Mouse (Mus musculus): Measurements from ENCODE around the gene Ell. TPM values are rescaled to one million over a fixed set of nuclear protein-coding genes. Genes with fewer than 3 reads are reported as not detected.

Gene Ell
- total and polyA plus RNA-seq, 2 experiments = 10.0 to 25.0 TPM

DNA sequence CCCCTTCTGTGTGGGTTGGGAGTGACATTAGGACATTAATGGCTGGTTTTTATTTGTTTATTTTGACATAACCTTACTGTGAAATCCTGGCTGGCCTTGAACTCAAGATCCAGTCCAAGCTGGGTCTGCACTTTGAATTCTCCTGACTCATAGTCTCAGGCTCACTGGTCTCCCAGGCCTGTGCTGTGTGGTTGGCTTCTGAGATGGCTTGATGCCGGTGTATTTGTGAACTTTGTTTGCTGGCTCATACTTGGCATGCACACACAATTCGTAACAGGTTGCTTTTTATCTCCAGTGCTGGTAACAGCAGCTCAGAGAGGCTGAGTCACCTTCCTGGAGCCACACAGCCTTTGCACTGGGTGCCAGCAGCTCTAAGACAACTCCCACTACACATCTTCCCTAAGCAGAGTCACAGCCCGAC lies 9.5 kb upstream of the Ell start:
- Histone ChIP-seq H3K9ac (ENCODE audit: low read depth, low read length) (peak overlapping the region; percentile 11; the same call in 1 of the 2 replicates), H3K4me3 (ENCODE audit: insufficient read depth, low read depth, low read length) (no peak overlapping the region), H3K4me1 (ENCODE audit: control insufficient read depth, insufficient read depth, low read length) (peaks cover 27% of the 10 kb centered on the region), H3K36me3 (ENCODE audit: control insufficient read depth, insufficient read depth, low read length) (peaks cover 22% of the 10 kb centered on the region; the same call in 1 of the 2 replicates), H3K79me2 (ENCODE audit: control insufficient read depth, insufficient read depth, low read length) (peaks cover 9% of the 10 kb centered on the region; the same call in 1 of the 2 replicates), H3K27ac (replicated peaks; ENCODE audit: insufficient read depth, low read depth, low read length) (peak overlapping the region; percentile 87), H3K27me3 (ENCODE audit: control insufficient read depth, insufficient read depth, low read length) (no peaks in the 10 kb centered on the region)
- TF ChIP-seq POLR2A (IDR thresholded peaks at IDR 0.05; ENCODE audit: extremely low read depth, insufficient read depth, low read length) (no peak), CTCF (IDR thresholded peaks at IDR 0.05; ENCODE audit: low read depth, low read length) (no peak)
- DNase-seq (ENCODE audit: extremely low read depth, low read depth, low spot score) = peak; percentile 100
- WGBS = 22% methylated on average over 3 of the region's 3 CpGs

DNA sequence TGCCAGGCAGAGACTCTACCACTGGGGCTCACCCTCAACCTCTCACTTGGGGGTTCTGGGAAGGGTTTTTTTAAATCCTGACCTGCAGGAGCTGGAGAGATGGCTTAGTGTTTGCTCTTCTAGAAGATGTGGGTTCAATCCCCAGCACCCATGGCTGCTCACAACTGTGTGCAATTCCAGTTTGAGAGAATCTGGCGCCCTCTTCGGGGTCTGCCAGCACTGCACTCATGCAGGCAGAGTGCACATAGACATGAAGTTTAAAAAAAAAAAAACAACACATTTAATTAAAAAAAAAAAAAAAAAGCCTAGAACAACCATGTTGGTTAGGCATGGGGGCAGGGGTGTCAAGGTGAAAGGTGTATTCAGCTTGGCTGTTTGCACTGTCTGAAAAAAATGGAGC lies 8.9 kb upstream of the Ell start:
- Histone ChIP-seq H3K79me2 (ENCODE audit: control insufficient read depth, insufficient read depth, low read length) (peaks cover 9% of the 10 kb centered on the region; the same call in 1 of the 2 replicates), H3K4me3 (ENCODE audit: insufficient read depth, low read depth, low read length) (no peak overlapping the region), H3K9ac (ENCODE audit: low read depth, low read length) (peak overlapping the region; percentile 11), H3K27me3 (ENCODE audit: control insufficient read depth, insufficient read depth, low read length) (no peaks in the 10 kb centered on the region), H3K4me1 (ENCODE audit: control insufficient read depth, insufficient read depth, low read length) (peaks cover 27% of the 10 kb centered on the region), H3K27ac (replicated peaks; ENCODE audit: insufficient read depth, low read depth, low read length) (peak overlapping the region; percentile 86), H3K36me3 (ENCODE audit: control insufficient read depth, insufficient read depth, low read length) (peaks cover 25% of the 10 kb centered on the region; the same call in 1 of the 2 replicates)
- 89% methylated on average over 2 of the region's 2 CpGs for WGBS
- TF ChIP-seq CTCF (IDR thresholded peaks at IDR 0.05; ENCODE audit: low read depth, low read length) = peak; percentile 14; the same call in 1 of the 2 replicates
- TF ChIP-seq POLR2A (IDR thresholded peaks at IDR 0.05; ENCODE audit: extremely low read depth, insufficient read depth, low read length) = no peak
- no peak for DNase-seq (ENCODE audit: extremely low read depth, low read depth, low spot score)

DNA sequence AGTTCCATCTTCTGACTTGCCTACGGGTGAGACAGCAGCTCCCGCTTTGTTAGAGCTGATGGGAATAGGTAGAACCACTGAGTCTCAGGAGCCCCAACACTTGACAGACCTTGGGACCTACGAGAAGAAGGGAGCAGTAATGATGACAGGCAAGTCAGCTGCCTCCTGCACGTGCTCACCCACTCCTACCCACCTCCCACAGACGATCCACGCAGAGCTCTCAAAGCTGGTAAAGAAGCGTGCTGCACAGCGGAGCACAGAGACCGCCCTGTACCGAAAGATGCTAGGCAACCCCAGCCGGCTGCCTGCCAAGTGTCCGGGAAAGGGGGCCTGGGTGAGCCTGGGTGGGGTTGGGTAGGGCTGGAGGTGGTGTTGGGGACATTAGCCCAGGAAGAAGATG lies 5.0 kb upstream of the Ell start:
- no peak for TF ChIP-seq CTCF (IDR thresholded peaks at IDR 0.05; ENCODE audit: low read depth, low read length)
- no peak for TF ChIP-seq POLR2A (IDR thresholded peaks at IDR 0.05; ENCODE audit: extremely low read depth, insufficient read depth, low read length)
- Histone ChIP-seq H3K27ac (replicated peaks; ENCODE audit: insufficient read depth, low read depth, low read length) (no peak overlapping the region), H3K9ac (ENCODE audit: low read depth, low read length) (no peak overlapping the region), H3K27me3 (ENCODE audit: control insufficient read depth, insufficient read depth, low read length) (no peaks in the 10 kb centered on the region), H3K79me2 (ENCODE audit: control insufficient read depth, insufficient read depth, low read length) (peaks cover 6% of the 10 kb centered on the region; the same call in 1 of the 2 replicates), H3K36me3 (ENCODE audit: control insufficient read depth, insufficient read depth, low read length) (peaks cover 36% of the 10 kb centered on the region), H3K4me1 (ENCODE audit: control insufficient read depth, insufficient read depth, low read length) (peaks cover 20% of the 10 kb centered on the region), H3K4me3 (ENCODE audit: insufficient read depth, low read depth, low read length) (no peak overlapping the region)
- 95% methylated on average over 12 of the region's 12 CpGs for WGBS
- no peak for DNase-seq (ENCODE audit: extremely low read depth, low read depth, low spot score)

DNA sequence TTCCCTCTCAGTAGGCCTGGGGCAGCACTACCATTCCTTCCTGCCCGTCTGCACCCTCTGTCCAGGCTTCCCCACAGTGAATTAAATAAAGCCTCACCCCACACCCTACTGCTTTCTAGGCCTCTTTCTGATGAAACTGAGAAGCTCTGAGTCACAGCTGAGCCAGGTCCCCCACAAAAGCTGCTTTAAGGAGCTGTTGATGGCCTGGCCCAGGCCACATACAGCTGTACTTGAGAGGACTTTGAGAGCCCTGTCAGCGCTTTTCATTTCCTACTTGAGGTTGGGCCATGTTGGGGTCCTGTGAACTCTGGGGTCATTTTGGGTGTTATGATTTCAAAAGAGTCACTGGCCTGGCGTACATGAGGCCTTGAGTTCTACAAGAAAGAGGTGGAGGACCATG lies 4.0 kb upstream of the Ell start:
- H3K27ac ChIP-seq (replicated peaks; ENCODE audit: insufficient read depth, low read depth, low read length) = no peak overlapping the region
- no peak for TF ChIP-seq POLR2A (IDR thresholded peaks at IDR 0.05; ENCODE audit: extremely low read depth, insufficient read depth, low read length)
- no peak for TF ChIP-seq CTCF (IDR thresholded peaks at IDR 0.05; ENCODE audit: low read depth, low read length)
- peaks cover 13% of the 10 kb centered on the region; the same call in 1 of the 2 replicates for H3K79me2 ChIP-seq (ENCODE audit: control insufficient read depth, insufficient read depth, low read length)
- H3K4me3 ChIP-seq (ENCODE audit: insufficient read depth, low read depth, low read length) = no peak overlapping the region
- H3K27me3 ChIP-seq (ENCODE audit: control insufficient read depth, insufficient read depth, low read length) = no peaks in the 10 kb centered on the region
- H3K36me3 ChIP-seq (ENCODE audit: control insufficient read depth, insufficient read depth, low read length) = peaks cover 36% of the 10 kb centered on the region
- no peak overlapping the region for H3K9ac ChIP-seq (ENCODE audit: low read depth, low read length)
- peaks cover 16% of the 10 kb centered on the region for H3K4me1 ChIP-seq (ENCODE audit: control insufficient read depth, insufficient read depth, low read length)
- DNase-seq (ENCODE audit: extremely low read depth, low read depth, low spot score) = no peak
- 88% methylated on average over 3 of the region's 3 CpGs for WGBS

DNA sequence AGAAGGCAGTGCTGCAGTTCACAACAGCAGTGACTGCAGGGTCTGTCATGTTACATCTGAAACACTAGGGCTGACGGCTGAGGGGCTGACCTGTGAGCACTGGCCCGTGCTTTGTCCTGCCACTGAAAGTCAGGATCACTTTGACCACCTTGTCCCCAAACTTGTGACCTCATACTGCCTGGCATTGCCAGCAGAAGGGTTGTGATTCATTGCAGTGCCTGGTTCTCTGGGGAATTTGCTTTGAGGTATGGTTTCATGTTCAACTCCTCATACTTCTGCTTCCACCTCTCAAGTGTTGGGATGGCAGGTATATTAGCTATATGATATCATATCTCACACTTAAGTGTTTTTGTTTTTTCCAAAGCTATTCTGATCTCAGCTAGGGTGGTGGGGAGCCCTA lies 3.6 kb upstream of the Ell start:
- Histone ChIP-seq H3K9ac (ENCODE audit: low read depth, low read length) (no peak overlapping the region), H3K36me3 (ENCODE audit: control insufficient read depth, insufficient read depth, low read length) (peaks cover 36% of the 10 kb centered on the region), H3K4me1 (ENCODE audit: control insufficient read depth, insufficient read depth, low read length) (peaks cover 14% of the 10 kb centered on the region; the same call in 1 of the 2 replicates), H3K79me2 (ENCODE audit: control insufficient read depth, insufficient read depth, low read length) (peaks cover 18% of the 10 kb centered on the region; the same call in 1 of the 2 replicates), H3K27me3 (ENCODE audit: control insufficient read depth, insufficient read depth, low read length) (no peaks in the 10 kb centered on the region), H3K4me3 (ENCODE audit: insufficient read depth, low read depth, low read length) (no peak overlapping the region), H3K27ac (replicated peaks; ENCODE audit: insufficient read depth, low read depth, low read length) (no peak overlapping the region)
- WGBS = 90% methylated on average over 2 of the region's 2 CpGs
- TF ChIP-seq POLR2A (IDR thresholded peaks at IDR 0.05; ENCODE audit: extremely low read depth, insufficient read depth, low read length) = no peak
- no peak for TF ChIP-seq CTCF (IDR thresholded peaks at IDR 0.05; ENCODE audit: low read depth, low read length)
- DNase-seq (ENCODE audit: extremely low read depth, low read depth, low spot score) = no peak

DNA sequence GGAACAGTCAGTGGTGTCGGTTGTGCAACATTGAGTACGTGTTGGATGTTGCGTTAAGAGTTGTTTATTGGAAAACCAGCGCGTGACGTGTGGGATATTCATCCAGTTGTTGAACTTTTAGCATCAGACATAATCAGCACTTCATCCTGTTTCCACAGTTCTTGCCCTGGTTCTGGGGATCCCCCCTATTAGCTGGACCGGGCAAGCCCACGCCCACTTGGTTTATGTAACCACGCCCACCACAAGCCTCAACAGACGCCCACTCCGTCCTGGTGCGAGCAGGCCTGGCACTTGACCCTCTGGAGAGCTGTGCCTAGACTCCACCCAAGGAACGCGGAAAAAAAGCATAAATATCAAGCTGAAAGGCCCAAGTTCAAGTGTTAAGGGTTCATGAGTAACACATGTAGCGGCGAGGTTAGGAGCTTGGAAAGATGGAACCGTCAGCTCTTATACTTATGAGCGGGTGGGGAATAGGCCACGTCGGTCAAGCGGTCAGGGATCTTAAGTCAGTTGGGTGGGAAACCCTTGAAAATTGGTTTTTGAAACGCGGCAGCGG lies 1.2 kb upstream of the Ell start:
- WGBS = 1% methylated on average over 24 of the region's 24 CpGs
- Histone ChIP-seq H3K79me2 (ENCODE audit: control insufficient read depth, insufficient read depth, low read length) (peaks cover 29% of the 10 kb centered on the region; the same call in 1 of the 2 replicates), H3K27me3 (ENCODE audit: control insufficient read depth, insufficient read depth, low read length) (no peaks in the 10 kb centered on the region), H3K36me3 (ENCODE audit: control insufficient read depth, insufficient read depth, low read length) (peaks cover 21% of the 10 kb centered on the region), H3K9ac (ENCODE audit: low read depth, low read length) (peak overlapping the region; percentile 72), H3K4me1 (ENCODE audit: control insufficient read depth, insufficient read depth, low read length) (peaks cover 14% of the 10 kb centered on the region), H3K27ac (replicated peaks; ENCODE audit: insufficient read depth, low read depth, low read length) (peak overlapping the region; percentile 93), H3K4me3 (ENCODE audit: insufficient read depth, low read depth, low read length) (peak overlapping the region; percentile 58)
- TF ChIP-seq POLR2A (IDR thresholded peaks at IDR 0.05; ENCODE audit: extremely low read depth, insufficient read depth, low read length) (0 out of 2 replicates have a peak, but pooled peaks have one; percentile 42), CTCF (IDR thresholded peaks at IDR 0.05; ENCODE audit: low read depth, low read length) (no peak)
- DNase-seq (ENCODE audit: extremely low read depth, low read depth, low spot score) = peak; percentile 92

Data from liver, adult 2 months (tissue).